ENCODE assay signal across 8 mouse cellular contexts in genomic region chr17:80480855-80481224, GRCm38 (mm10). TPM values are rescaled to one million over a fixed set of nuclear protein-coding genes. Genes with fewer than 3 reads are reported as not detected.
DNase-seq lines count a peak whose midpoint lies in the region; ATAC-seq and TF ChIP-seq lines count a peak whose summit lies in the region.

No protein-coding gene starts in this region.

- H3K27ac ChIP-seq in lung, embryonic 14.5 days (ENCODE audit: low read depth), result no peak overlapping the region
- H3K27ac ChIP-seq in embryonic fibroblast, embryonic 13.5 days (ENCODE audit: insufficient read depth, low read length), result no peak overlapping the region; the same call in 1 of the 2 replicates
- H3K27ac ChIP-seq in intestine, postnatal 0 days (ENCODE audit: low read depth, low read length), result peak overlapping the region; percentile 97
- peak overlapping the region; percentile 95 for H3K27ac ChIP-seq in neural tube, embryonic 14.5 days (ENCODE audit: low read depth, low read length)

- H3K4me1 ChIP-seq in lung, embryonic 14.5 days (ENCODE audit: insufficient read depth), result peaks cover 9% of the 10 kb centered on the region
- H3K4me1 ChIP-seq in embryonic fibroblast, embryonic 13.5 days (ENCODE audit: control insufficient read depth, insufficient read depth, low read length), result no peaks in the 10 kb centered on the region
- H3K4me1 ChIP-seq in intestine, postnatal 0 days (replicated peaks; ENCODE audit: control insufficient read depth, insufficient read depth, low read length), result 0 out of 2 replicates have a peak, but pooled peaks cover 11% of the 10 kb centered on the region
- peaks cover 20% of the 10 kb centered on the region for H3K4me1 ChIP-seq in neural tube, embryonic 14.5 days (ENCODE audit: control insufficient read depth, insufficient read depth, low read length)

- TF ChIP-seq CTCF in lung, embryonic 14.5 days (IDR thresholded peaks at IDR 0.05; ENCODE audit: low read depth), result no peak
- no peak for TF ChIP-seq CTCF in embryonic fibroblast, embryonic 13.5 days (IDR thresholded peaks at IDR 0.05; ENCODE audit: borderline replicate concordance, insufficient read depth, low read length)
- TF ChIP-seq CTCF in intestine, postnatal 0 days (IDR thresholded peaks at IDR 0.05; ENCODE audit: low read depth), result no peak

- no peak for DNase-seq in lung, embryonic 14.5 days
- DNase-seq in lung, postnatal 10 days, result no peak
- no peak for DNase-seq in cerebellum, postnatal 36 days
- no peak for DNase-seq in kidney, adult 8-10 months

- no peak for ATAC-seq in lung, embryonic 14.5 days (ENCODE audit: insufficient read depth)
- no peak for ATAC-seq in intestine, postnatal 0 days
- ATAC-seq in neural tube, embryonic 14.5 days (ENCODE audit: low read depth), result no peak
- no peak for ATAC-seq in megakaryocyte-erythroid progenitor cell, adult 5-6 weeks (replicated peaks; ENCODE audit: low FRiP score, low TSS enrichment, poor library complexity, severe bottlenecking)

- peak overlapping the region; percentile 94 for H3K4me3 ChIP-seq in lung, embryonic 14.5 days (ENCODE audit: low read depth, low read length)
- peak overlapping the region; percentile 50; the same call in 1 of the 2 replicates for H3K4me3 ChIP-seq in embryonic fibroblast, embryonic 13.5 days (ENCODE audit: insufficient read depth, low read length)
- H3K4me3 ChIP-seq in intestine, postnatal 0 days (ENCODE audit: low read depth, low read length), result peak overlapping the region; percentile 92
- peak overlapping the region; percentile 94 for H3K4me3 ChIP-seq in neural tube, embryonic 14.5 days (ENCODE audit: low read depth, low read length)

- no peaks in the 10 kb centered on the region for H3K9me3 ChIP-seq in lung, embryonic 14.5 days (ENCODE audit: low read depth, low read length)
- no peaks in the 10 kb centered on the region for H3K9me3 ChIP-seq in intestine, postnatal 0 days (ENCODE audit: control insufficient read depth)
- H3K9me3 ChIP-seq in neural tube, embryonic 14.5 days (ENCODE audit: control insufficient read depth, low read length), result no peaks in the 10 kb centered on the region

- H3K36me3 ChIP-seq in lung, embryonic 14.5 days (ENCODE audit: insufficient read depth), result 0 out of 2 replicates have a peak, but pooled peaks cover 3% of the 10 kb centered on the region
- no peaks in the 10 kb centered on the region for H3K36me3 ChIP-seq in intestine, postnatal 0 days (ENCODE audit: control insufficient read depth, insufficient read depth)
- H3K36me3 ChIP-seq in neural tube, embryonic 14.5 days (ENCODE audit: control insufficient read depth, insufficient read depth, low read length), result no peaks in the 10 kb centered on the region

- TF ChIP-seq POLR2A in embryonic fibroblast, embryonic 13.5 days (IDR thresholded peaks at IDR 0.05; ENCODE audit: low read depth, low read length), result no peak

- H3K4me2 ChIP-seq in lung, embryonic 14.5 days, result peak overlapping the region; percentile 85
- peak overlapping the region; percentile 74 for H3K4me2 ChIP-seq in intestine, postnatal 0 days (replicated peaks; ENCODE audit: low read depth)
- peak overlapping the region; percentile 72 for H3K4me2 ChIP-seq in neural tube, embryonic 14.5 days (ENCODE audit: low read depth, low read length)

- peak overlapping the region; percentile 90 for H3K9ac ChIP-seq in lung, embryonic 14.5 days
- peak overlapping the region; percentile 97 for H3K9ac ChIP-seq in intestine, postnatal 0 days (ENCODE audit: low read depth, low read length)
- peak overlapping the region; percentile 97 for H3K9ac ChIP-seq in neural tube, embryonic 14.5 days (replicated peaks; ENCODE audit: low read depth, low read length)

- no peaks in the 10 kb centered on the region for H3K27me3 ChIP-seq in lung, embryonic 14.5 days (ENCODE audit: insufficient read depth, low read length)
- no peaks in the 10 kb centered on the region for H3K27me3 ChIP-seq in intestine, postnatal 0 days (replicated peaks; ENCODE audit: control insufficient read depth, insufficient read depth, low read length)
- peaks cover 4% of the 10 kb centered on the region; the same call in 1 of the 2 replicates for H3K27me3 ChIP-seq in neural tube, embryonic 14.5 days (ENCODE audit: control insufficient read depth, insufficient read depth, low read length)

- WGBS in lung, embryonic 14.5 days, result 35% methylated on average over 7 of the region's 7 CpGs
- WGBS in intestine, postnatal 0 days, result 21% methylated on average over 7 of the region's 7 CpGs
- WGBS in neural tube, embryonic 14.5 days, result 25% methylated on average over 7 of the region's 7 CpGs

RNA-seq across cellular contexts. Expression of gene Sos1, which starts 0.6 kb away (rescaled TPM):
- polyA plus RNA-seq in lung, embryonic 14.5 days (2014; fragmentation: Nextera tagmentation; extraction: Ambion mirVana), result 8.5 and 8.7 TPM in 2 replicates
- 27.6 and 32.9 TPM in 2 replicates for polyA plus RNA-seq in embryonic fibroblast, embryonic 13.5 days (2011; ENCODE audit: insufficient read length, low read depth, missing spikeins)
- polyA plus RNA-seq in intestine, postnatal 0 days (2015; fragmentation: Nextera tagmentation; extraction: Ambion mirVana), result 3.9 and 4.4 TPM in 2 replicates
- polyA plus RNA-seq in neural tube, embryonic 14.5 days (2014; fragmentation: Nextera tagmentation; extraction: Ambion mirVana), result 15.2 and 15.8 TPM in 2 replicates
- 25.0 and 31.3 TPM in 2 replicates for total RNA-seq in megakaryocyte-erythroid progenitor cell, adult 5-6 weeks (2014; fragmentation: Nextera tagmentation)
- total RNA-seq in megakaryocyte-erythroid progenitor cell, adult 5-6 weeks (2017), result 16.2 and 17.4 TPM in 2 replicates

Comparison
In these comparisons a context has a peak if more than half of its experiments do, and no peak if none do; other contexts are left out.
1. H3K27ac ChIP-seq: peak in intestine, postnatal 0 days (single experiment) and neural tube, embryonic 14.5 days (single experiment); none in lung, embryonic 14.5 days (single experiment) and embryonic fibroblast, embryonic 13.5 days (single experiment).
2. Peak in every context shown above with its lines, with median percentiles within 50 percentile points of each other: H3K4me2 ChIP-seq, H3K4me3 ChIP-seq and H3K9ac ChIP-seq.